Mouse (Mus musculus): ENCODE results near the gene Nacad. TPM values are rescaled to one million over a fixed set of nuclear protein-coding genes. Genes with fewer than 3 reads are reported as not detected.

The Nacad gene
- polyA plus RNA-seq, 1 experiment = 1.7 TPM

DNA sequence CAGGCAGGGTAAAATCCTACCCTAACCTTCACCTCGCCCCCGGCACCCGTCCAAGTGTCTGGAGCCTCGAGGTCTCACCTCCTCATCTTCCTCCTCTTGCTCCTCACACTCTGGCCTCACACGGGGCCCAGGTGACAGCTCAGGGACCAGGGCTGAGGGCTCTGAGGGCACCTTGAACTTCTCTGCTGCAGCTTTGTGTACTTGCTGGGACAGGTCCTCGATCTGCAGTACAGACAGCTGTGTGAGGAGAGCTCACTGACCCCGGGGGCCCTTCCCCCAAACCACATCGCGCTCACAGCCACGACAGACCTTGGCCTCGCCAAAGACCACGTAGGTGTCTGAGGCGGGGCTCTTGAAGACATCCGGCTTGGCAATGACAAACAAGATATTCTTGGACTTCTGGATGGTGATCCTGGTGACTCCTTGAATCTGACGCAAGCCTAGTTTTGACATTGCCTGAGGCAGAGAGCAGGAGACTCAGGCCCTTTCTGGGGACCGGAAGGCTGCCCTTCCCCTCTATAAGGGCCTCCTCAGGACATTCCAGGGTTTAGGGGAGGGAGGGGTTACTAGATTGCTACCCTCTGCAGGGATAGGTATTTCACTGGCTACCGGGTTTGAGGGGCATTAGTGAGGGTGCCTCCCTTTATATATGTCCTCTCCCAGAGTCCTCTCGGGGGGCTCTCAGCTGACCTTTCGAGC is 7.5 kb downstream of the Nacad start:
- H3K4me3 ChIP-seq (ENCODE audit: low read depth, low read length) = no peak overlapping the region
- no peaks in the 10 kb centered on the region for H3K27me3 ChIP-seq (ENCODE audit: control insufficient read depth, insufficient read depth, low read length)
- H3K4me1 ChIP-seq (ENCODE audit: control insufficient read depth, insufficient read depth, insufficient read length, low read length) = no peaks in the 10 kb centered on the region
- no peak overlapping the region for H3K27ac ChIP-seq (ENCODE audit: insufficient read depth, low read depth, low read length)
- TF ChIP-seq POLR2A (IDR thresholded peaks at IDR 0.05; ENCODE audit: low read depth, low read length) = no peak
- no peak for TF ChIP-seq CTCF (IDR thresholded peaks at IDR 0.05; ENCODE audit: extremely low read depth, insufficient read length, insufficient replicate concordance, low read depth, low read length)
- WGBS = 72% methylated on average over 19 of the region's 19 CpGs
- peaks cover 38% of the 10 kb centered on the region for H3K36me3 ChIP-seq (ENCODE audit: control insufficient read depth, insufficient read depth, low read length)

DNA sequence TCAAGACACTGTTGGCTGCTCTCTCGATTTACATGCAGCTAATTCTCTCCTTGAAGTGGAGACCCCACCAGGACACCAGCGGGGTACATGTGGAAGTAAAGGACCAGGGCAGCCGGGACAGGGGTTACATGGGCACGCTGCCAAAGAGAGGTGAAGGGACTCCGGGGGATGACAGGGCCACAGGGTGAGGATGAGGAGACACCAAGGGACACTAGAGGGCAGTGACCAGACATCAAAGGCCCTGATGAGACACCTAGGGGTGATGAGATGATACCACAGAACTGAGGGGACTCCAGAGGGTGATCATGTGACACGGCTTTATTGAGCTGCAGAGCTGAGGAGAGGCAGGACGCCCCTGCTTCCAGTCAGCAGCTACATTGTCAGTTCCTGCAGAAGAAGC is 8.3 kb downstream of the Nacad start:
- TF ChIP-seq CTCF (IDR thresholded peaks at IDR 0.05; ENCODE audit: extremely low read depth, insufficient read length, insufficient replicate concordance, low read depth, low read length) (no peak), POLR2A (IDR thresholded peaks at IDR 0.05; ENCODE audit: low read depth, low read length) (no peak)
- 74% methylated on average over 7 of the region's 7 CpGs for WGBS
- Histone ChIP-seq H3K27ac (ENCODE audit: insufficient read depth, low read depth, low read length) (no peak overlapping the region), H3K36me3 (ENCODE audit: control insufficient read depth, insufficient read depth, low read length) (peaks cover 39% of the 10 kb centered on the region), H3K27me3 (ENCODE audit: control insufficient read depth, insufficient read depth, low read length) (no peaks in the 10 kb centered on the region), H3K4me1 (ENCODE audit: control insufficient read depth, insufficient read depth, insufficient read length, low read length) (no peaks in the 10 kb centered on the region), H3K4me3 (ENCODE audit: low read depth, low read length) (no peak overlapping the region)

DNA sequence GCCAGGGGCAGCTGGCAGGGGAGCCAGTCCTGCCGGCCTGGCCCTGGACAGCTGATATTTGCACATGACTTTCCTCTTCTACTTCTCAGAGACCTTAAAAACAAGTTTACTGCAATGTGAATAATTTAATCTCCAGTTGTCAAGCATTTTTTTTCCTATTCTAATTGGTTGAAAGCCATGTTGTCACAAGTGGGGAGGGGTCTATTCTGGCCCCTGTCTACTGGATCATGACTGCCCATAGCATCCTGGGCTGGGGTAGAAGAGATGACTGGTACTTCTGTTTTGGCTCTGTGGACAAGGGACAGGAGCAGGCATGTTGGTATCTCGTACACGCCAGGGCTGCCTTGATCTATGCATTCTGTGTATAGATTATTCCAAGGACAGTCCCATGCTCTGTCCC is 9.2 kb downstream of the Nacad start:
- H3K27me3 ChIP-seq (ENCODE audit: control insufficient read depth, insufficient read depth, low read length) = no peaks in the 10 kb centered on the region
- WGBS = 75% methylated on average over 3 of the region's 3 CpGs
- H3K36me3 ChIP-seq (ENCODE audit: control insufficient read depth, insufficient read depth, low read length) = peaks cover 42% of the 10 kb centered on the region
- no peak overlapping the region for H3K4me3 ChIP-seq (ENCODE audit: low read depth, low read length)
- H3K27ac ChIP-seq (ENCODE audit: insufficient read depth, low read depth, low read length) = no peak overlapping the region
- no peaks in the 10 kb centered on the region for H3K4me1 ChIP-seq (ENCODE audit: control insufficient read depth, insufficient read depth, insufficient read length, low read length)
- no peak for TF ChIP-seq CTCF (IDR thresholded peaks at IDR 0.05; ENCODE audit: extremely low read depth, insufficient read length, insufficient replicate concordance, low read depth, low read length)
- TF ChIP-seq POLR2A (IDR thresholded peaks at IDR 0.05; ENCODE audit: low read depth, low read length) = no peak

DNA sequence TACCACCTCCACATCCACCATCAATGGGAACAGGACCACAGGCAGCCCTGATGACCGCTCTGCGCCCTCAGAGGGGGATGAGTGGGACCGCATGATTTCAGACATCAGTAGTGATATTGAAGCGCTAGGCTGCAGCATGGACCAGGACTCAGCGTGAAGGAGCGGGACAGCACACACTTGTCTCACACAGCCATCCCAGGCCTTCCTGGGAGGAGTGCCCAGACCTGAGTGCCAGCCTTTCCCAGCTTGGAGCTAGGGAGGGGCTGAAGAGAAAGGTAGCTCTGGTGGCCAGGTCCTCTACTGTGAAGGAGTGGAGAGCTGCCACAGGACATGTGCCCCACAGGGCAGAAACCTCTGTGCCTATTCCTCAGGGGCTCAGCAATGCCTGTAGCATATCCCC is 9.6 kb downstream of the Nacad start:
- no peaks in the 10 kb centered on the region for H3K27me3 ChIP-seq (ENCODE audit: control insufficient read depth, insufficient read depth, low read length)
- no peak overlapping the region for H3K4me3 ChIP-seq (ENCODE audit: low read depth, low read length)
- WGBS = 96% methylated on average over 6 of the region's 6 CpGs
- H3K36me3 ChIP-seq (ENCODE audit: control insufficient read depth, insufficient read depth, low read length) = peaks cover 45% of the 10 kb centered on the region
- TF ChIP-seq CTCF (IDR thresholded peaks at IDR 0.05; ENCODE audit: extremely low read depth, insufficient read length, insufficient replicate concordance, low read depth, low read length) (no peak), POLR2A (IDR thresholded peaks at IDR 0.05; ENCODE audit: low read depth, low read length) (no peak)
- H3K27ac ChIP-seq (ENCODE audit: insufficient read depth, low read depth, low read length) = no peak overlapping the region
- no peaks in the 10 kb centered on the region for H3K4me1 ChIP-seq (ENCODE audit: control insufficient read depth, insufficient read depth, insufficient read length, low read length)

DNA sequence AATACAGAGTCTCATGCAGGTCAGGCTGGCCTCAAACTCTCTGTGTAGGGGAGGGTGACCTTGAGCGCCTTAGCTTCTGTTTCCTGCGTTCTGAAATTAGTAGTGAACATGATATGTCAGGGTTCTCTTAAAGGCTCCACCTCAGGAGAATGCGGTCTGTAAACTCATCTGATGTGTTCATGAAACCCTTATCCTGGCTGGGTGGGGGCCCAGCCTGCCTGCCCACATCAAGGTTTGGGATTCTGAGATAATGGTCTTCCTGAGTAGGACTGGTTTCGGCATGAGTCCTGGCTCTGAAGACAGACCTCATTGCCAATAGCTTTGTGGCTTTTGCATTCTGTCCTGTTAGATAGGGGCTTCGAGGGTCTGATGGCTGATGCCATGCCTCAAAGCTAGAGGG is 10.5 kb downstream of the Nacad start:
- WGBS = 88% methylated on average over 5 of the region's 5 CpGs
- no peak overlapping the region for H3K27ac ChIP-seq (ENCODE audit: insufficient read depth, low read depth, low read length)
- no peaks in the 10 kb centered on the region for H3K27me3 ChIP-seq (ENCODE audit: control insufficient read depth, insufficient read depth, low read length)
- H3K36me3 ChIP-seq (ENCODE audit: control insufficient read depth, insufficient read depth, low read length) = peaks cover 54% of the 10 kb centered on the region
- no peak overlapping the region for H3K4me3 ChIP-seq (ENCODE audit: low read depth, low read length)
- TF ChIP-seq CTCF (IDR thresholded peaks at IDR 0.05; ENCODE audit: extremely low read depth, insufficient read length, insufficient replicate concordance, low read depth, low read length) (no peak), POLR2A (IDR thresholded peaks at IDR 0.05; ENCODE audit: low read depth, low read length) (no peak)
- H3K4me1 ChIP-seq (ENCODE audit: control insufficient read depth, insufficient read depth, insufficient read length, low read length) = no peaks in the 10 kb centered on the region

DNA sequence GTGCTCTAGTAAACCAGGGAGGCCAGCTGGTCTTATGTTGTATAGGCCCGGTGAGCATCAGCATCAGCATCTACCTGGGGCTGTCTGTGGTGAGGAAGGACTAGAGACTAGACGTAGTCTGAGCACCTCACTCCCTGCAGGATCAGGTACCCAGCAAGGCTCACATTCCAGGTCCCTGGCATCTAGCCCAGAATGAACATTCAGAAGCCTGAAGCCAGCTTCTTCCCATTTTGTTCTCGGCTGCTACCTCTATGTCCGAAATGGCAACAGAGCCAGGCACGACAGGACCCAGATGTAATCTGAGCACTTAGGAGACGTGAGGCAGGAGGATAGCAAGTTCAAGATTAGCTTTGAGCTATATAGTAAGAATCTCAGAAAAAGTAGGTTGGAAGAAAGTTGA is 11.0 kb downstream of the Nacad start:
- 89% methylated on average over 6 of the region's 6 CpGs for WGBS
- Histone ChIP-seq H3K27me3 (ENCODE audit: control insufficient read depth, insufficient read depth, low read length) (no peaks in the 10 kb centered on the region), H3K4me1 (ENCODE audit: control insufficient read depth, insufficient read depth, insufficient read length, low read length) (no peaks in the 10 kb centered on the region), H3K27ac (ENCODE audit: insufficient read depth, low read depth, low read length) (no peak overlapping the region), H3K4me3 (ENCODE audit: low read depth, low read length) (no peak overlapping the region), H3K36me3 (ENCODE audit: control insufficient read depth, insufficient read depth, low read length) (peaks cover 55% of the 10 kb centered on the region)
- TF ChIP-seq POLR2A (IDR thresholded peaks at IDR 0.05; ENCODE audit: low read depth, low read length) (no peak), CTCF (IDR thresholded peaks at IDR 0.05; ENCODE audit: extremely low read depth, insufficient read length, insufficient replicate concordance, low read depth, low read length) (no peak)

DNA sequence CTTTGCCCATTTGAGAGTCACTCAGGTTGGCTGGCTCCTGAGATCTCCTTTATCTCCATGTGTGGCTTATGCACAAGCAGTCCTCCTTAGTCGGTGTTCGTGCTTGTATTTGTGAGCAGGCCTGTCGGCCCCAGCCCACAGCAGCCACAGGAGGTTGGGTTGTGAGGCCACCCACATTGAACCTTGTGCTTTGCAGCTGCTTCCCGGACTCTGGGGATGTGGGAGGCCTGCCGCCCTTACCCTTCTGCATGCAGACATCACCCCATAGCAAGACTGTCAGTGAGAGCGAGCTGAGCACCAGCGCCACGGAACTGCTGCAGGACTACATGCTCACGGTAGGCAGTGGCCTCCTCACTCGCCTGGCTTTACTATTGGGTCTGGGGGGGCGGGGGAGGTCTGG is 12.4 kb downstream of the Nacad start:
- H3K4me1 ChIP-seq (ENCODE audit: control insufficient read depth, insufficient read depth, insufficient read length, low read length) = no peaks in the 10 kb centered on the region
- 82% methylated on average over 11 of the region's 11 CpGs for WGBS
- H3K27ac ChIP-seq (ENCODE audit: insufficient read depth, low read depth, low read length) = no peak overlapping the region
- no peak for TF ChIP-seq POLR2A (IDR thresholded peaks at IDR 0.05; ENCODE audit: low read depth, low read length)
- no peak for TF ChIP-seq CTCF (IDR thresholded peaks at IDR 0.05; ENCODE audit: extremely low read depth, insufficient read length, insufficient replicate concordance, low read depth, low read length)
- H3K36me3 ChIP-seq (ENCODE audit: control insufficient read depth, insufficient read depth, low read length) = peaks cover 59% of the 10 kb centered on the region
- no peak overlapping the region for H3K4me3 ChIP-seq (ENCODE audit: low read depth, low read length)
- H3K27me3 ChIP-seq (ENCODE audit: control insufficient read depth, insufficient read depth, low read length) = no peaks in the 10 kb centered on the region
